Mouse (Mus musculus): Measurements from ENCODE around the gene Ncapg. TPM values are rescaled to one million over a fixed set of nuclear protein-coding genes. Genes with fewer than 3 reads are reported as not detected.

Ncapg gene
- total and polyA plus RNA-seq, 2 experiments from 2014 or later, result 4.4 to 5.7 TPM

- no peaks in the 10 kb centered on the region for H3K9me3 ChIP-seq (ENCODE audit: low read length)
- 83% methylated on average over 4 of the region's 4 CpGs for WGBS
- ATAC-seq (no peak), DNase-seq (no peak)
- no peak overlapping the region for H3K4me2 ChIP-seq (ENCODE audit: low read depth)
- no peak overlapping the region for H3K27ac ChIP-seq (ENCODE audit: low read depth, low read length)
- no peak for TF ChIP-seq CTCF (IDR thresholded peaks at IDR 0.05; ENCODE audit: low read depth)
- no peaks in the 10 kb centered on the region for H3K36me3 ChIP-seq (ENCODE audit: insufficient read depth)
- H3K4me1 ChIP-seq (ENCODE audit: insufficient read depth), result no peaks in the 10 kb centered on the region
- H3K9ac ChIP-seq, result no peak overlapping the region
- no peaks in the 10 kb centered on the region for H3K27me3 ChIP-seq (ENCODE audit: insufficient read depth, low read length)
- no peak overlapping the region for H3K4me3 ChIP-seq (ENCODE audit: low read depth, low read length)
Observed at GRCm38 (mm10) chr5:45689152-45689551, 19.4 kb downstream of the Ncapg start.

- no peak for TF ChIP-seq CTCF (IDR thresholded peaks at IDR 0.05; ENCODE audit: low read depth)
- WGBS, result 81% methylated on average over 2 of the region's 2 CpGs
- Histone ChIP-seq H3K4me1 (ENCODE audit: insufficient read depth) (no peaks in the 10 kb centered on the region), H3K27ac (ENCODE audit: low read depth, low read length) (no peak overlapping the region), H3K27me3 (ENCODE audit: insufficient read depth, low read length) (no peaks in the 10 kb centered on the region), H3K4me3 (ENCODE audit: low read depth, low read length) (no peak overlapping the region), H3K36me3 (ENCODE audit: insufficient read depth) (no peaks in the 10 kb centered on the region), H3K9ac (no peak overlapping the region), H3K9me3 (ENCODE audit: low read length) (no peaks in the 10 kb centered on the region), H3K4me2 (ENCODE audit: low read depth) (no peak overlapping the region)
- DNase-seq (no peak), ATAC-seq (no peak)
Observed at GRCm38 (mm10) chr5:45690802-45691201, 21.1 kb downstream of the Ncapg start.

GRCm38 (mm10) chr5:45691678-45692077 is 22.0 kb downstream of the Ncapg start:
- no peak for DNase-seq
- Histone ChIP-seq H3K4me1 (ENCODE audit: insufficient read depth) (no peaks in the 10 kb centered on the region), H3K9me3 (ENCODE audit: low read length) (no peaks in the 10 kb centered on the region), H3K27ac (ENCODE audit: low read depth, low read length) (no peak overlapping the region), H3K36me3 (ENCODE audit: insufficient read depth) (no peaks in the 10 kb centered on the region), H3K9ac (no peak overlapping the region), H3K27me3 (ENCODE audit: insufficient read depth, low read length) (no peaks in the 10 kb centered on the region), H3K4me2 (ENCODE audit: low read depth) (no peak overlapping the region), H3K4me3 (ENCODE audit: low read depth, low read length) (no peak overlapping the region)
- no peak for ATAC-seq
- 90% methylated on average over 6 of the region's 6 CpGs for WGBS
- TF ChIP-seq CTCF (IDR thresholded peaks at IDR 0.05; ENCODE audit: low read depth), result no peak

- no peaks in the 10 kb centered on the region for H3K4me1 ChIP-seq (ENCODE audit: insufficient read depth)
- DNase-seq (no peak), ATAC-seq (no peak)
- no peak for TF ChIP-seq CTCF (IDR thresholded peaks at IDR 0.05; ENCODE audit: low read depth)
- no peak overlapping the region for H3K4me2 ChIP-seq (ENCODE audit: low read depth)
- no peaks in the 10 kb centered on the region for H3K27me3 ChIP-seq (ENCODE audit: insufficient read depth, low read length)
- H3K36me3 ChIP-seq (ENCODE audit: insufficient read depth), result 0 out of 2 replicates have a peak, but pooled peaks cover 9% of the 10 kb centered on the region
- no peaks in the 10 kb centered on the region for H3K9me3 ChIP-seq (ENCODE audit: low read length)
- H3K9ac ChIP-seq, result no peak overlapping the region
- no peak overlapping the region for H3K4me3 ChIP-seq (ENCODE audit: low read depth, low read length)
- no peak overlapping the region for H3K27ac ChIP-seq (ENCODE audit: low read depth, low read length)
- 94% methylated on average over 2 of the region's 2 CpGs for WGBS
Observed at GRCm38 (mm10) chr5:45706811-45707210, 37.1 kb downstream of the Ncapg start.

GRCm38 (mm10) chr5:45709653-45710052 is 39.9 kb downstream of the Ncapg start:
- H3K9me3 ChIP-seq (ENCODE audit: low read length), result no peaks in the 10 kb centered on the region
- H3K9ac ChIP-seq, result no peak overlapping the region
- 96% methylated on average over 2 of the region's 2 CpGs for WGBS
- H3K4me1 ChIP-seq (ENCODE audit: insufficient read depth), result no peaks in the 10 kb centered on the region
- no peaks in the 10 kb centered on the region for H3K27me3 ChIP-seq (ENCODE audit: insufficient read depth, low read length)
- H3K4me2 ChIP-seq (ENCODE audit: low read depth), result no peak overlapping the region
- ATAC-seq (no peak), DNase-seq (no peak)
- H3K36me3 ChIP-seq (ENCODE audit: insufficient read depth), result 0 out of 2 replicates have a peak, but pooled peaks cover 9% of the 10 kb centered on the region
- H3K4me3 ChIP-seq (ENCODE audit: low read depth, low read length), result no peak overlapping the region
- no peak overlapping the region for H3K27ac ChIP-seq (ENCODE audit: low read depth, low read length)
- TF ChIP-seq CTCF (IDR thresholded peaks at IDR 0.05; ENCODE audit: low read depth), result no peak

GRCm38 (mm10) chr5:45718848-45719488 is 49.2 kb downstream of the Ncapg start:
- H3K4me1 ChIP-seq (ENCODE audit: insufficient read depth), result no peaks in the 10 kb centered on the region
- no peak for TF ChIP-seq CTCF (IDR thresholded peaks at IDR 0.05; ENCODE audit: low read depth)
- ATAC-seq (no peak), DNase-seq (no peak)
- H3K27ac ChIP-seq (ENCODE audit: low read depth, low read length), result no peak overlapping the region
- no peak overlapping the region for H3K4me3 ChIP-seq (ENCODE audit: low read depth, low read length)
- H3K9ac ChIP-seq, result no peak overlapping the region
- no peaks in the 10 kb centered on the region for H3K9me3 ChIP-seq (ENCODE audit: low read length)
- H3K36me3 ChIP-seq (ENCODE audit: insufficient read depth), result no peaks in the 10 kb centered on the region
- 94% methylated on average over 6 of the region's 6 CpGs for WGBS
- H3K27me3 ChIP-seq (ENCODE audit: insufficient read depth, low read length), result no peaks in the 10 kb centered on the region
- H3K4me2 ChIP-seq (ENCODE audit: low read depth), result no peak overlapping the region

GRCm38 (mm10) chr5:45733751-45734150 is 64.0 kb downstream of the Ncapg start:
- Histone ChIP-seq H3K9ac (no peak overlapping the region), H3K4me2 (ENCODE audit: low read depth) (no peak overlapping the region), H3K27ac (ENCODE audit: low read depth, low read length) (no peak overlapping the region), H3K27me3 (ENCODE audit: insufficient read depth, low read length) (no peaks in the 10 kb centered on the region), H3K36me3 (ENCODE audit: insufficient read depth) (no peaks in the 10 kb centered on the region), H3K4me3 (ENCODE audit: low read depth, low read length) (no peak overlapping the region), H3K4me1 (ENCODE audit: insufficient read depth) (no peaks in the 10 kb centered on the region), H3K9me3 (ENCODE audit: low read length) (no peaks in the 10 kb centered on the region)
- DNase-seq (no peak), ATAC-seq (no peak)
- WGBS, result 96% methylated on average over 2 of the region's 2 CpGs
- no peak for TF ChIP-seq CTCF (IDR thresholded peaks at IDR 0.05; ENCODE audit: low read depth)

All from forebrain, postnatal 0 days (tissue).